Mouse (Mus musculus) lung, embryonic 15.5 days (tissue): Measurements from ENCODE around the gene Tmc5. TPM values are rescaled to one million over a fixed set of nuclear protein-coding genes. Genes with fewer than 3 reads are reported as not detected.

Experiments used
- ATAC-seq: fragments of 200-750 bp; cut with Nextera tagmentation; 2 replicates; pipeline ENCODE4 v1.8.0; 2017; ENCODE audit warnings: moderate number of reproducible peaks, borderline replicate concordance; ENCODE audit not compliant: low FRiP score, low TSS enrichment; ENCODE audit errors: extremely low read depth
- H3K27ac ChIP-seq: fragments of 300-500 bp; sonication (generic); 2 replicates; pipeline ENCODE4 v1.5.1; 2015; ENCODE audit warnings: moderate library complexity, mild to moderate bottlenecking, inconsistent platforms
- H3K27me3 ChIP-seq: fragments of 300-500 bp; sonication (generic); 2 replicates; pipeline ENCODE4 v1.6.1; 2015; ENCODE audit warnings: inconsistent platforms
- H3K36me3 ChIP-seq: fragments of 300-500 bp; sonication (generic); 2 replicates; pipeline ENCODE4 v1.6.1; 2015; ENCODE audit warnings: inconsistent platforms
- H3K4me1 ChIP-seq: fragments of 300-500 bp; sonication (generic); 2 replicates; pipeline ENCODE4 v1.6.1; 2015; ENCODE audit warnings: inconsistent platforms
- H3K4me2 ChIP-seq: fragments of 300-500 bp; sonication (generic); 2 replicates; pipeline ENCODE4 v1.6.1; 2015; ENCODE audit warnings: inconsistent platforms, mild to moderate bottlenecking, moderate library complexity
- H3K4me3 ChIP-seq: fragments of 300-500 bp; sonication (generic); 2 replicates; pipeline ENCODE4 v1.5.1; 2015; ENCODE audit warnings: mild to moderate bottlenecking, inconsistent platforms
- H3K9ac ChIP-seq: fragments of 300-500 bp; sonication (generic); 2 replicates; pipeline ENCODE4 v1.6.1; 2015; ENCODE audit warnings: inconsistent platforms
- H3K9me3 ChIP-seq: fragments of 300-500 bp; sonication (generic); 2 replicates; pipeline ENCODE4 v1.6.1; 2016; ENCODE audit warnings: inconsistent platforms
- WGBS: fragments of 180-500 bp; shearing (Covaris S2); methylation state at CpG from one replicate; pipeline ENCODE4 v1.1.7; 2015; 5-methylcytosine and 5-hydroxymethylcytosine counted together
- polyA plus RNA-seq: library from polyadenylated mRNA; unstranded; fragments of >200 nt; fragmentation: Nextera tagmentation; extraction: Ambion mirVana; gene quantifications from 2 replicates; pipeline ENCODE4 v1.2.1, GENCODE M21; 2015

The Tmc5 gene
- polyA plus RNA-seq, 1 experiment from 2014 or later: 0.21 TPM

DNA sequence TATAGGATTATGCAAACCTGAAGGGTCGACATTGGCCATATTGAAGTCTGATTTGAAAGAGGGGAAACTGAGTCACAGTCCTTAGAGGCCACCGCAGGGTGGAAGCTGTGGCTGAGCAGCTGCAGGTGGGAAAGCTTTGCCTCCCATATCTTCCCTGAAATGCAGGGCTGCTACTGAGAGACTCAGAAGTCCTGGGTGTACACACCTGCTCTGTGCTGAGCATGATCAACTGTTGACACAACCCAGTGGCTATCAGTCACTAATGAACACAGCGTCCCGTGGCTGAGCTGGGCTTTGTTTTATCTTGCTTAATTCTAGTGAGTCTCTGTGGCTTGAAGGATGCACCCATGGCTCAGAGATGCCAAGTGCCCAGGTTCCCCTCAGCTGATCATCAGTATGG lies 53.0 kb downstream of the Tmc5 start:
- Histone ChIP-seq H3K27me3 (no peaks in the 10 kb centered on the region), H3K9me3 (no peaks in the 10 kb centered on the region), H3K4me1 (no peaks in the 10 kb centered on the region), H3K9ac (no peak overlapping the region), H3K4me3 (no peak overlapping the region), H3K27ac (no peak overlapping the region), H3K36me3 (no peaks in the 10 kb centered on the region), H3K4me2 (no peak overlapping the region)
- ATAC-seq: no peak
- WGBS: 61% methylated on average over 4 of the region's 4 CpGs

DNA sequence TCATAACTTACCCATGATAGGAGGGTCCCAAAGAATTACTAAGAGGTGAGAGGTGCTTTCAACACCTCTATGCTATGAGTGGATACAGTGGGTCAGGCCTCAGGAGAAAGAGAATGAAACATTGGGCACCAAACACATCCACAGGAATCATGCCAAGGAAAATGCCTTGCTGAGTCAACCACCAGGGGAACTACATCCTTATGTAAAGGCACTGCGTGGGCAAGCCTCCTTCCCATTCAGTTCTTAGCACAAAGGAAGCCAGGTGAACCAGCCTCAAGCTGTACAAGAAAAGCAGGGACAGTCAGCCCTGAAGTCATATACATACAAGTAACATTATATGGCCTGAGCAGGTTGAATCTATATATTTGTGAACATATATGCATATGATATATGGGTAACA lies 53.8 kb downstream of the Tmc5 start:
- Histone ChIP-seq H3K27ac (no peak overlapping the region), H3K36me3 (no peaks in the 10 kb centered on the region), H3K4me3 (no peak overlapping the region), H3K4me2 (no peak overlapping the region), H3K9ac (no peak overlapping the region), H3K9me3 (no peaks in the 10 kb centered on the region), H3K27me3 (no peaks in the 10 kb centered on the region), H3K4me1 (no peaks in the 10 kb centered on the region)
- WGBS: 86% methylated on average over 1 of the region's 1 CpGs
- ATAC-seq: no peak

DNA sequence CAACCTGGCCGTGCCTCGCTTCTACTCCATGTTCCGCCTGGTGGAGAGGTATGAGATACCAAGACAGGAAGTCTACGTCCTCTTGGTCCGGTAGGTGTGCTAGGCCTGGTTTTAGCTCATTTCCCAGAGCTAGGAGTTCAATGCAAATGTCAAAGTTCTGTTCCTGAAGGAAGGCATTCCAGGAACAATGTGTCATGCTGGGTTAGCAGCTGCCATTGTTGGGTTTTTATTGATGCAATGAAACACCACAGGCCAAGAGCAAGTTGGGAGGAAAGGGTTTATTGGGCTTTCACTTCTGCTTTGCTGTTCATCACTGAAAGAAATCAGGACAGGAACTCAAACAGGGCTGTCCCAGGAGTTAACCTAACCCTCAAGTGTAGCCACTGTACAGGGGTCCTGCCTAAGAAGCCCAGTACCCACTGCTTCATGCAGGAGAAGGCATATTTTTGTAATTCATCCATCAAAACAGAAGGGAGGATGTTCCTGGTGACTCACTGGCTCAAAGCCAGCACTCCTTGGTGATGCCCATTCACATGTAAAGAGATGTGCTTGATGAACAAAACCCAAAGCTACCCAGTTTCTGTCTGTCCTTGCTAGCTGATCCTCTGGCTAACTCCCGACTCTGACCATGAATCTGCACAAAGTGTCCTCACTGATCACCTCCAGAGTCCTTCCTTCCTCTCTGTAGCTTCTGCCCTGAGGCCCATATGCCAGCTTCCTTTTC lies 55.6 kb downstream of the Tmc5 start:
- Histone ChIP-seq H3K4me3 (no peak overlapping the region), H3K9ac (no peak overlapping the region), H3K4me2 (no peak overlapping the region), H3K4me1 (no peaks in the 10 kb centered on the region), H3K9me3 (no peaks in the 10 kb centered on the region), H3K27me3 (no peaks in the 10 kb centered on the region), H3K36me3 (no peaks in the 10 kb centered on the region), H3K27ac (no peak overlapping the region)
- 80% methylated on average over 6 of the region's 6 CpGs for WGBS
- ATAC-seq: no peak

DNA sequence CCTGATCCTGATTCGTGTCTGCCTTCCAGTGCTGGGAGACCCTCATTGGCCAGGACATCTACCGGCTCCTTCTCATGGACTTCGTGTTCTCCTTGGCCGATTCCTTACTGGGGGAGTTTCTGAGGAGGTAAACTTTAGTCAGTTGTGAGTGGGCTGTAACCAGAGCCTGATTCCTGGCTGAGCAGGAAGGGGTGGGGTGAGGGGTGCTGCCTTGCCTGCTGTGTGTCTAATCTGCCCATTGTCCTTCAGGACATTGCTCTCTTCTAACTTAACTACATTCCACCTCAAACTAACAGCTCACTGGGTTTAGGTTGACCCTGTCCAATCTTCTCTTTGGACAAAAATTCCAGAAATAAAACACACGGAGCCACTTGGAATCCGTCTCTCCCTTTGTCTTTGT lies 59.6 kb downstream of the Tmc5 start:
- 41% methylated on average over 6 of the region's 6 CpGs for WGBS
- H3K4me2 ChIP-seq: no peak overlapping the region
- H3K9me3 ChIP-seq: no peaks in the 10 kb centered on the region
- ATAC-seq: no peak
- no peaks in the 10 kb centered on the region for H3K36me3 ChIP-seq
- H3K27me3 ChIP-seq: no peaks in the 10 kb centered on the region
- no peaks in the 10 kb centered on the region for H3K4me1 ChIP-seq
- H3K9ac ChIP-seq: no peak overlapping the region
- H3K27ac ChIP-seq: no peak overlapping the region
- H3K4me3 ChIP-seq: no peak overlapping the region

DNA sequence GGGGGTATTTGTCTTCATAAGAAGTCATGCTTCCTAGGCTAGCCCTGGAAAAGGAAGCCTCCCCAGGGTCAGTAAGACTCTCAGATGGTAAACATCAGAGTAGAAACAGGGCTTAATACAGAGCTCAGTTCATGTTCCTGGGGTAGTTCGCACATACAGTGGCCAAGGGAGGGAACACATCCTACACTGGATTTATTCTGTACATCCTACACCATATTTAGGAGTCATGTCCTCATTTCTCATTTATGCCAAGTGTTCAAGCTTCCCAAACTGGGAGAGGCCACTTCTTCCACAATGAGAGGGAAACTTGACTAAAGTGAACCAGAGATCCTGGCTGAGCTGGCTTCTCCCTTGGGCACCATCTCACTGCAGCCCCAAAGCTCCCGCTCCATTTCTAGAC lies 70.7 kb downstream of the Tmc5 start:
- Histone ChIP-seq H3K4me2 (no peak overlapping the region), H3K27ac (no peak overlapping the region), H3K9me3 (no peaks in the 10 kb centered on the region), H3K4me1 (no peaks in the 10 kb centered on the region), H3K36me3 (no peaks in the 10 kb centered on the region), H3K9ac (no peak overlapping the region), H3K27me3 (no peaks in the 10 kb centered on the region), H3K4me3 (no peak overlapping the region)
- WGBS: 90% methylated on average over 2 of the region's 2 CpGs
- no peak for ATAC-seq

DNA sequence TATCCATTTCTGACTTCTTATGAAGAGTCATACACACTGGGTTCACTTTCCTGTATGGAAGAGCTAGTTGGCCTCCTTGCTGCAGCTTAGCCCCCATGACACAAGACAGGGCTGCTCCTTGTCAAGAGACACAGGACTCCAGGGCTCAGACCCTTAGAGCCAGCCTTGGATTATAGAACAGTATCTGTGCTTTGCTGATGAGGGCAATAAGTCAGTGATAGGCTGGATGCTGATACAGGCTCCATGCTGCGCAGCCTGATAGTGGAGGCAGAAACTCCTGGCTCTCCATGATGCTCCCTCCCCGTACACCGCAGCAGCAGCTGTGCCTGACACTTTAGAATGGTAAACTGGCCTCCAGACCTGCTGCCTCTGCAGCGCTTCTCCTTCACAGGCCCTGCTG lies 73.0 kb downstream of the Tmc5 start:
- no peaks in the 10 kb centered on the region for H3K27me3 ChIP-seq
- H3K4me3 ChIP-seq: no peak overlapping the region
- H3K9me3 ChIP-seq: no peaks in the 10 kb centered on the region
- no peaks in the 10 kb centered on the region for H3K36me3 ChIP-seq
- 59% methylated on average over 4 of the region's 4 CpGs for WGBS
- H3K4me2 ChIP-seq: no peak overlapping the region
- H3K4me1 ChIP-seq: no peaks in the 10 kb centered on the region
- no peak overlapping the region for H3K27ac ChIP-seq
- no peak for ATAC-seq
- H3K9ac ChIP-seq: no peak overlapping the region

DNA sequence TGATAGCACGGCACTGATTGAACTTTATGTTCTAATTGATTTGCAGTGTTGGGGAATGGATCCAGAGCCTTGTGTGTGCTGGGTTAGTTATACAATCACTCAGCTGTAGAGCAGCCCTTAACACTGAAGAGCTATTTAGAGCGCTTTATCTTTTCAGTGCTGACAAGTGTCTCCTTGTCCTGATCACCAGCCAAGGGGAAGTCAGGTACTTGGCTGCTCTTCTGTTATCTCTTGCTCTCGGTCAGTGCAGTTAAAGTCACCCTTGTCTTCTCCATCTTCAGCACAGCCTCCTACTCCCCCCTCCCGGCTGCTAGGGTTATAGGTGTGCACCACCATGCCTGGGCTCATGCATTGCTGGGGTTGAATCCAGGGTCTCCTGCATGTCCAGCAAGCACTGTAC lies 79.7 kb downstream of the Tmc5 start:
- H3K27ac ChIP-seq: no peak overlapping the region
- WGBS: 58% methylated on average over 4 of the region's 4 CpGs
- ATAC-seq: no peak
- H3K9me3 ChIP-seq: no peaks in the 10 kb centered on the region
- H3K4me2 ChIP-seq: no peak overlapping the region
- H3K4me3 ChIP-seq: no peak overlapping the region
- H3K36me3 ChIP-seq: no peaks in the 10 kb centered on the region
- H3K27me3 ChIP-seq: no peaks in the 10 kb centered on the region
- H3K9ac ChIP-seq: no peak overlapping the region
- no peaks in the 10 kb centered on the region for H3K4me1 ChIP-seq

DNA sequence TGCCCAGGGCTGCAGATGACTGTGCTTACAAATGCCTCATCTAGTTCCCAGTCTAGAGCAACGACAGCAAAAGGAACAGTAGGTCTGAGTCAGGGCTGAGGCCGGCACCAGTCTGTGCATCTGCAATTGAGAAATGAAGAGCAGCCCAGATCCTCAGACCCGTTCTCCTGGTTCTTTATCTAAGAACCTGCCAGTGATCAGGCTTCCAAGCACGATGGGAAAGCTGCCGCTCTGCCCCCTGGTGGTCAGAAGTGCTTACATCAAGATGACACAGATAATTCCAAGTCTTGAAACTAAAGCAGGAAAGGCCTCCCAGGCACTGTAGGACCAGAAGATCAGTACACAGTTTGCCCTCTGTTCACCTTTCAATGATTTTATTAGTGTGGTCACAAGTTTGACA lies 91.1 kb downstream of the Tmc5 start:
- Histone ChIP-seq H3K9ac (no peak overlapping the region), H3K27ac (no peak overlapping the region), H3K27me3 (no peaks in the 10 kb centered on the region), H3K4me1 (no peaks in the 10 kb centered on the region), H3K9me3 (no peaks in the 10 kb centered on the region), H3K4me3 (no peak overlapping the region), H3K4me2 (no peak overlapping the region), H3K36me3 (peaks cover 40% of the 10 kb centered on the region)
- no peak for ATAC-seq
- WGBS: 20% methylated on average over 5 of the region's 5 CpGs

DNA sequence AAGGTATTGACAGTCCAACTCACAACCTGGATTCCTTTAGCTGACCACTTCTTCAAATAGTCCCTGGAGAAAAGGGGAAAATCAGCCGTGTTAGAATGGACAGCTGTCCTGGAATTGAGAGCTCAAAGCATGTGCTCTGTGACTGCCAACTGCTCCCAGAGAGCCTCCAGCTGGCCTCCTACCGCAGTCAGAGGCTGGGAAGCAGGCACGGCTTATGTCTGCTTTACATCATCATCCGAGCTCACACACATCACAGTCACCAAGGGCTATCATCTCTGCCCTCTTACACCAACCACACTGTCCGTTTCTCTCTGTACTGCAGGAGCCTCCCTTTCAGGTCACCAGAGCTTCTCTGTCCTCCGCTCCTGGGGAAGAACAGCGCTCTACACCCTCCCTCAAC lies 92.0 kb downstream of the Tmc5 start:
- H3K36me3 ChIP-seq: peaks cover 42% of the 10 kb centered on the region
- no peak overlapping the region for H3K4me3 ChIP-seq
- no peak overlapping the region for H3K27ac ChIP-seq
- H3K4me2 ChIP-seq: no peak overlapping the region
- no peaks in the 10 kb centered on the region for H3K9me3 ChIP-seq
- no peaks in the 10 kb centered on the region for H3K4me1 ChIP-seq
- ATAC-seq: no peak
- H3K27me3 ChIP-seq: no peaks in the 10 kb centered on the region
- no peak overlapping the region for H3K9ac ChIP-seq
- WGBS: 82% methylated on average over 7 of the region's 7 CpGs

DNA sequence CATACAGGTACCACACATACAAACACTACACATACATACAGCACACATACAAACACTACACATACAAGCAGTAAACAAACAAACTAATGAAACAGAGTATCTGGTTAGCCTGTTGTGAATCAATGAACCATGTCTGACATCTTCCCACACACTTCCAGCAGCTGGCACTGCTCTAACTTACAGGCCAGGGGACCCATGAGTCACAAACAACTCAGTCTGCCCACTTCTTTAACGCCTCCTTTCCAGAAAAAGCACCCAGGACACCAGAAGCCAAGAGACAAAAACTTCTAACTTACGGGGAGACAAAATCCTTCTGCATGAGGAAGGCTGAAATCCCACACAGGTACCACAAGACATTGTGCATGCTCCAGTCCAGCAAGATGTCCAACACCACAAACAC lies 94.2 kb downstream of the Tmc5 start:
- H3K27me3 ChIP-seq: no peaks in the 10 kb centered on the region
- H3K27ac ChIP-seq: no peak overlapping the region
- 89% methylated on average over 2 of the region's 2 CpGs for WGBS
- ATAC-seq: no peak
- no peaks in the 10 kb centered on the region for H3K4me1 ChIP-seq
- H3K36me3 ChIP-seq: peaks cover 51% of the 10 kb centered on the region
- H3K4me3 ChIP-seq: no peak overlapping the region
- no peak overlapping the region for H3K9ac ChIP-seq
- H3K4me2 ChIP-seq: no peak overlapping the region
- H3K9me3 ChIP-seq: no peaks in the 10 kb centered on the region

DNA sequence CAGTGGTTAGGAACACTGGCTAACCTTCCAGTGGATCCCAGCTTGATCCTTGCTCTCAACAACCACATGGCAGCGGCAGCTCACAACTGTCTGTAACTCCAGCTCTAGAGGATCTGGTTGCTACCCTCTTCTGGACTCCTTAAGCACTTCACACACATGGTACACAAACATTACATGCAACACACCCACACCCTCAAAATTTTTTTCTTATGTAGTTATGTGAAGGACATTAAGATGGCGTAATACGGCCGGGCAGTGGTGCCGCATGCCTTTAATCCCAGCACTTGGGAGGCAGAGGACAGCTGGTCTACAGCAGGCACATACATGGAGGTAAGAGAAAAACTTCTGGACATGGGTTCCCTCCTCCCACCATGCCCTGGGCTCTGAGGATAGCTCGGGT lies 99.0 kb downstream of the Tmc5 start:
- 79% methylated on average over 6 of the region's 6 CpGs for WGBS
- Histone ChIP-seq H3K4me3 (no peak overlapping the region), H3K27ac (no peak overlapping the region), H3K36me3 (peaks cover 39% of the 10 kb centered on the region), H3K9ac (no peak overlapping the region), H3K4me1 (peaks cover 13% of the 10 kb centered on the region; the same call in 1 of the 2 replicates), H3K4me2 (no peak overlapping the region), H3K9me3 (no peaks in the 10 kb centered on the region), H3K27me3 (no peaks in the 10 kb centered on the region)
- no peak for ATAC-seq

DNA sequence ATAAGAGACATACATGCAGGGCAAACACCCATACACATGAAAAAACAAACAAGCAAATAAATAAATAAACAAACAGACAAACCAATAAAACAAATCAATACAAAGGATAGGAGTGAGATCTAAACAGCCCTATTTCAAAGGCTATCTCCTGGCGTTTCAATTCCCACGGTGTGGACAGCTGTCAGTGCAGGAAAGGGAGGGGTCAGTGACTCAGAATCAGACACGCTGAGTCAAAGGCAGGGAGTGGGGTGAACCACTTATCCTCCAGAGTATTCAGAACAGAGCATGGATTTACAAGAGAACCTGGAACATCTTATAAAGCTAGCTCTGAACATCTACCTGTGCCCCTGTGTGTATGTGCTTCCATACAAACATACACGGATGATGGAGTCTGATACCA lies 100.1 kb downstream of the Tmc5 start:
- ATAC-seq: no peak
- H3K9ac ChIP-seq: no peak overlapping the region
- H3K27ac ChIP-seq: no peak overlapping the region
- H3K36me3 ChIP-seq: peaks cover 30% of the 10 kb centered on the region
- H3K27me3 ChIP-seq: no peaks in the 10 kb centered on the region
- H3K4me3 ChIP-seq: no peak overlapping the region
- H3K9me3 ChIP-seq: no peaks in the 10 kb centered on the region
- WGBS: 65% methylated on average over 4 of the region's 4 CpGs
- H3K4me1 ChIP-seq: peaks cover 13% of the 10 kb centered on the region; the same call in 1 of the 2 replicates
- H3K4me2 ChIP-seq: no peak overlapping the region

DNA sequence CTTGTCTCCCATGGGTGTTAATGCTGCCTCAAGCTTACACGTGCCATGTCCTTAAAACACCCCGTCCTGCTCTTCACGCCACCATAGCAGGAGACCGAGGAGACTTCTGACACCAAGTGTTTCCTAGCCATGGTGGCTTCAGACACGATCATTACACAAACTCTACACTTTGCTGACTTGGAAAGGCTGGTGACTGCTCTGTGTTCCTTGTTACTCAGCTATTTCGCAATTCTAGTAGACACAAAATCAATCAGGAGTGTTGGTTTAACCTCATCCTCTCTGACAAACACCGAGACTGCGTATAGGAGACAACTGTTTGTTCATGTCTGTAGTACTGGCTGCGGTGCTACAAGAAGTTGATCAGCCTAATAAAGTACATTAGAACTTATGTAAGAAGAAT lies 101.8 kb downstream of the Tmc5 start:
- no peak for ATAC-seq
- WGBS: 81% methylated on average over 9 of the region's 9 CpGs
- H3K36me3 ChIP-seq: peaks cover 27% of the 10 kb centered on the region
- no peak overlapping the region for H3K4me2 ChIP-seq
- peaks cover 22% of the 10 kb centered on the region; the same call in 1 of the 2 replicates for H3K4me1 ChIP-seq
- H3K27ac ChIP-seq: no peak overlapping the region
- H3K9ac ChIP-seq: no peak overlapping the region
- no peaks in the 10 kb centered on the region for H3K27me3 ChIP-seq
- H3K4me3 ChIP-seq: no peak overlapping the region
- H3K9me3 ChIP-seq: no peaks in the 10 kb centered on the region
